Mouse (Mus musculus) lung, postnatal 36 days (tissue): ENCODE measurements around the gene Slc2a1.
A peak's percentile ranks its signal among the peaks of the same experiment; 100 is the strongest.

Experiments
- DNase-seq: peaks from one replicate; pipeline ENCODE4 v3.0.0; 2022; ENCODE audit warnings: mixed read lengths

The Slc2a1 gene

GRCm38 (mm10) chr4:119108495-119109408 lies at the start of gene Slc2a1:
Gene Slc2a1 (plus strand): TSS chr4:119108711.
- peak; percentile 92 for DNase-seq

GRCm38 (mm10) chr4:119066791-119067190 lies 41.7 kb upstream of the Slc2a1 start:
- no peak for DNase-seq

- DNase-seq = no peak
These were observed 41.3 kb upstream of the Slc2a1 start for GRCm38 (mm10) chr4:119067204-119067603.

- no peak for DNase-seq
These were observed 39.6 kb upstream of the Slc2a1 start for GRCm38 (mm10) chr4:119068918-119069317.

GRCm38 (mm10) chr4:119070181-119070580 lies 38.3 kb upstream of the Slc2a1 start:
- DNase-seq = no peak

- no peak for DNase-seq
These were observed 37.4 kb upstream of the Slc2a1 start for GRCm38 (mm10) chr4:119070959-119071647.

- no peak for DNase-seq
These were observed 36.7 kb upstream of the Slc2a1 start for GRCm38 (mm10) chr4:119071648-119072362.

GRCm38 (mm10) chr4:119072363-119072940 lies 36.1 kb upstream of the Slc2a1 start:
- no peak for DNase-seq

GRCm38 (mm10) chr4:119072941-119073451 lies 35.5 kb upstream of the Slc2a1 start:
- DNase-seq = no peak

- no peak for DNase-seq
These were observed 34.9 kb upstream of the Slc2a1 start for GRCm38 (mm10) chr4:119073626-119074025.

- no peak for DNase-seq
These were observed 33.9 kb upstream of the Slc2a1 start for GRCm38 (mm10) chr4:119074596-119074995.

- DNase-seq = no peak
These were observed 33.2 kb upstream of the Slc2a1 start for GRCm38 (mm10) chr4:119075273-119075672.

GRCm38 (mm10) chr4:119076336-119076735 lies 32.2 kb upstream of the Slc2a1 start:
- DNase-seq = no peak

- DNase-seq = peak; percentile 20
These were observed 31.3 kb upstream of the Slc2a1 start for GRCm38 (mm10) chr4:119077084-119077682.

- DNase-seq = no peak
These were observed 28.6 kb upstream of the Slc2a1 start for GRCm38 (mm10) chr4:119079928-119080327.

- peak; percentile 11 for DNase-seq
These were observed 25.7 kb upstream of the Slc2a1 start for GRCm38 (mm10) chr4:119082740-119083231.

- no peak for DNase-seq
These were observed 20.1 kb upstream of the Slc2a1 start for GRCm38 (mm10) chr4:119088424-119088823.

- no peak for DNase-seq
These were observed 14.6 kb upstream of the Slc2a1 start for GRCm38 (mm10) chr4:119093890-119094289.

GRCm38 (mm10) chr4:119094987-119095386 lies 13.5 kb upstream of the Slc2a1 start:
- DNase-seq = no peak

GRCm38 (mm10) chr4:119096401-119096800 lies 12.1 kb upstream of the Slc2a1 start:
- DNase-seq = no peak

- DNase-seq = no peak
These were observed 11.1 kb upstream of the Slc2a1 start for GRCm38 (mm10) chr4:119097421-119097820.
